Mouse (Mus musculus): ENCODE data around the gene Mnt.
A peak's percentile ranks its signal among the peaks of the same experiment; 100 is the strongest.
"Not testable (repeated sequence)": the region's sequence is repeated elsewhere in the genome, so short reads cannot be mapped to it uniquely, and the experiment has no call there.

Mnt gene

DNA sequence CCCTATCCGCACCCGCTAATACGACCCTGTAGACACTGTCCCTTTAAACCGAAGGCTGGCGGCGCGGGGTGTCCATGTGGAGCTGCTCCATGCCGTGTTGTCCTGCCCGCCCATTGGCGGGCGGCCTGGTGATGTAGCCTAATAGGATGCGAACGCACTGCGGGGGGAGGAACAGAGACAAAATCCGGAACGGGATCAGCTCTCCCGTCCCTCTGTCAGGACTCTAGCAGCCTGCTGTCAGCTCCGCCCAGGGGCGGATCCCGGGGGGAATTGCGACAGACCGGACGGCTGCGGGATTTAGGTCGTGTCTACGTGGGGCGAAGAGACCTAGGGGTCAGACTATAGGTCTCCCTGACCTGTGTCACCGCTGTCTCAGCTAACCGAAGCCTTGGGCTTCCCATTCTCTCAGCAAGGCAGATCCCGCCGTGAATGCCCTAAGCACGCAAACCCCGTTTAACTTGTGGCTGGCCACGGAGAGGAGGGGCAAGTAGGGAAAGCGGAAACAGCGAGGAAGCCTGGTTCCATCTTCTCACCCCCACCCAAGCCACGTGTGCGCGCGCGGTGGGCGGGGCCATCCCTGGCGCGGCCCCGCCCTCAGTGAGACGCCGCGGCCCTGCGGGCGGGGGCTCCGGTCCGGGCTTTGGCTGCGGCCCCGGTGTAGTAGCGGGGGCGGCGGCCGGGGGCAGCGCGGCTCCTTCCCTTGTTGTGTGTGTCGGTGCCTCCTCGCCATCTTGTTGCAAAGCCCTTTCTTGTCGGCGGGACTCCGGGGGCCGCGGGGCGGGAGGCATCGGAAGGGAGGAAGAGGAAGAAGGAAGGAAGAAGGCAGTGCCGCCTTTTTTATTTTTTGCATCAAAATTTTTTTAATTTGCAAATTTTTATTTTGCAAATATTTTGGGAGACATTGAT lies at the start of gene Mnt:
Gene Mnt (plus strand): TSS at position 665 of the 906 bp plus-strand sequence.
- DNase-seq (ENCODE audit: low read depth, low spot score): peak; percentile 99

DNA sequence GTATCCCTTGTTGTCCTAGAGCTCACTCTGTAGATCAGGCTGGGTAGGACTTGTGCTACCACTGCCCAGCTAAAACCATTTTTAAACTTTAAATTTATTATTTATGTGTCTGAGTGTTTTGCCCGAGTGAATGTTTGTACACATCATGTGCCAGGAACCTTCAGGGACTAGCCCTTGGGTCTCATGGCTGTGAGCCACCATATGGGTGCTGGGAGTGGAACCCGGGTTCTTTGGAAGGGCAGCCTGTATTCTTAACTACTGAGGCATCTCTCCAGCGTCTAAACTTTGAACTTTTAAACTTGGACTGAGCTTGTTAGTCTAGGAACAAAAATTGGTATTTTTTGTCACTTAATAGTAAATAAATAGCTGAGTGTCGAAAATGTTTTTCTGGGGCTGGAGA lies 37.8 kb upstream of the Mnt start:
- no peak for DNase-seq (ENCODE audit: low read depth, low spot score)

DNA sequence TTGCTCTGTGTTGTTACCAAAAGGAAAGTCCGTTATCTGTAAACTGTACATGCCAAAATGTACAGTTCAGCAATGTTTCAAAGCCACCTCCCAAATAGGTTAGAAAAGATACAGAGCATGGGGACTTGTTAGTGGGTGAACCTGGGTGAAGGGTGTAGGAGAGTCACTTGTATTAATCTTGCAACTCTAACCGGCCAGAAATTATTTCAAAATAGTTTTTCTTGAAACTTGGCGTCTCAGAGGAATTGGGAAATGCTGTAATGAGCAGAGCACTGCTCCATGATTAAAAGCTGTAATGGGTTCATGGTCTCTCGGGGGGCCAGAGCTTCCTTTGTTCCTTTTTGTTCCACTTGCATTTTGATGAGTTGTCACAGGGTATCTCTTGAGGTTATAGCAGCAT lies 30.1 kb upstream of the Mnt start:
- no peak for DNase-seq (ENCODE audit: low read depth, low spot score)

DNA sequence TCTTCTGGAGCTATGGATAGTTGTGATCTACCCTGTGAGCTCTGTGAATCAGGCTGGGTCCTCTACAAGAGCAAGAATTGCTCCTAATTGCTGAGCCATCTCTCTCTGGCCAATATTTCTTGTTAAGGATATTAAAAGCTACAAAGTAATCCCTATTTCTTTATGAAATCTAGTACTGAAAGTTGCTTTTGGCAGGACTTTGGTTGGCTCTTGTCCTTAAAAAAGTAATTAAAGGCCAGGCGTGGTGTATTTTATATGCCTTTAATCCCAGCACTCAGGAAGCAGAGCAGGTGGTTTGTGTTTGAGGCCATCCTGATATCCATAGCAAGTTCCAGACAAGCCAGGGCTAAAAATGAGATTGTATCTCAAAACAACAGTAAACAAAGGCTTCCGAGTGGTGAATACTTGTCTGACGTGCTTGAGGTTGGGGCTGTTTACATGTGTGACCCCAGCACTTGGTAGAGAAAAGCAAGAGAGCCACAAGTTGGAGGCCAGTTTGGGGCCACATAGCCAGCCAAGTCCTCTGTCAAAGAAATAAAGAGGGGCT lies 26.6 kb upstream of the Mnt start:
- DNase-seq (ENCODE audit: low read depth, low spot score): no peak

DNA sequence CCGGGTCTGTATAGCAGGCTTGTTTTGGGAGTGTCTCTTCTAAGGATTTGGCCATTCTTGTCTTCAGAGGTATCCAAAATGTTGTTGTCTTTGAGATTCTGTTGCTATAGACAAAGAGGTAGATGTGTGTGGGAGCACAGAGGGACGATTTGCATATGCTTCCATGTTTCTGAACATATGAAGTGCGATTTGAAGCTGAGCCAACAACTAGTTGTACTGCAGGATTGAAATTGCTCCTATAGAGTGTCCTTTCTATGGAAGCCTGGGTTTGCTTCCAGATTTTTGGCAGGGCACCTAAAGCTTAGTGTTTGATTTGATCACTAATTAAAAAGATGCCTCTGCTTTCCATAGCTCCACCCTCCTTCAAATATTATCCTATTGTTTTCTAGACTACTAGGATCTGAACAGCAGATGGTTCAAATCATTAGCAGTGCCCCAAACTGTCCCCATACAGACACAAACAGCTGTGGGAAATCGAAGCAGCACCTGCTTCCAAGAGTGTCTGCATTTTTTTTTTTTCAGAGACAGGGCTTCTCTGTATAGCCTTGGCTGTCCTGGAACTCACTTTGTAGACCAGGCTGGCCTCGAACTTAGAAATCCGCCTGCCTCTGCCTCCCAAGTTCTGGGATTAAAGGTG lies 23.4 kb upstream of the Mnt start:
- DNase-seq (ENCODE audit: low read depth, low spot score): no peak

- no peak for DNase-seq (ENCODE audit: low read depth, low spot score)
These were observed 22.4 kb upstream of the Mnt start for GRCm38 (mm10) chr11:74808251-74808853.

- no peak for DNase-seq (ENCODE audit: low read depth, low spot score)
These were observed 20.6 kb upstream of the Mnt start for GRCm38 (mm10) chr11:74810134-74810533.

DNA sequence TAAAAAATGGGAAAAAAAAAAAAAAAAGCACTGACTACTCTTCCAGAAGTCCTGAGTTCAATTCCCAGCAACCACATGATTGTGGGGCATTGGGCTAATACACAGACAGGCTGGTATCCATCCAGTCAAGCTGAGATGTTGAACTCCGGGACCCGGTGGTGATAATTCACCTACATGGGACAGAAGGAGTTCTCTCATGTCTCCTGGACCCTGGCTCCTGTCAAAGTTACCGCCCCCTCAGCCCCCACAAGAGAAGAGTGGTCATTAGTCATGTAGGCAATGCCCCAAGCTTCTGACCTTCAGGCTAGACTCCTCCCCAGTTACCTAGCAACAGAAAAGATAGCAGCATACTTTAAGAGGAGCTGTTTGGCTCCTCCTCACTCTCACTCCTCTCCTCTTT lies 19.7 kb upstream of the Mnt start:
- DNase-seq (ENCODE audit: low read depth, low spot score): not testable (repeated sequence)

GRCm38 (mm10) chr11:74811538-74811937 lies 19.2 kb upstream of the Mnt start:
- no peak for DNase-seq (ENCODE audit: low read depth, low spot score)

DNA sequence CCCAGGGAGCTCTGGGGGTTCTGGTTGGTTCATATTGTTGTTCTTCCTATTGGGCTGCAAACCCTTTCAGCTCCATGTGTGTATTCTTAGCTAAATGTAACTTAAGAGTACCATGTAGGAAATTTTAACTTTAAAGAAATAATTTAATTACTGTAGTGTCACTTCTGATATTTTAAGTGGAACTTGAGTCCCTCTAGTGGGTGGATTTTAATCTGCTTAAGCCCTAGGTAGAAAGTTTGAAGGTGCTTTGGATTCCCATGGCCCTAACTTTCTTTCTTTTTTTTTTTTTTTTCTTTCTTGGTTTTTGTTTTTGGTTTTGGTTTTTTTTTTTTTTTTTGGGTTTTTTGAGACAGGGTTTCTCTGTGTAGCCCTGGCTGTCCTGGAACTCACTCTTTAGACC lies 14.9 kb upstream of the Mnt start:
- no peak for DNase-seq (ENCODE audit: low read depth, low spot score)

GRCm38 (mm10) chr11:74820921-74821320 lies 9.8 kb upstream of the Mnt start:
- DNase-seq (ENCODE audit: low read depth, low spot score): no peak

DNA sequence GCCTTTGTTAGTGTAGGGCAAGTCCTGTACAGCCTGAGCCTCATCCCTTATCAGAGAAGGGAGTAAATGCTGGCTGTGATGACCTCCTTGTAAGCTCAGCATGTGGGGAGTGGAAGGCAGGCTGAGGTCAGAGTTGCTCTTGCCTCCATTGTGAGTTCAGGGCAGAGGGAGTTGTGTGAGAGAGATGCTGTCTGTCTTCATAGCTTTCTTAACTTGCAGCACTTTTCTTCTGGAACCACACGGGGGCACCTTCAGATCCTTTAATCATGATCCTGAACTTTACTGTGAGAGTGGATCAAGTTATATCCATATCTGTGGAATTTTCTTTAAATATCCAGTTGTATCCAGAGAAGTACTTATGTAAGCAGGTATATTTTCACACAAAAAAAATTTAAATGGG lies 9.3 kb upstream of the Mnt start:
- peak; percentile 39 for DNase-seq (ENCODE audit: low read depth, low spot score)

GRCm38 (mm10) chr11:74822746-74823440 lies 7.8 kb upstream of the Mnt start:
- DNase-seq (ENCODE audit: low read depth, low spot score): no peak

DNA sequence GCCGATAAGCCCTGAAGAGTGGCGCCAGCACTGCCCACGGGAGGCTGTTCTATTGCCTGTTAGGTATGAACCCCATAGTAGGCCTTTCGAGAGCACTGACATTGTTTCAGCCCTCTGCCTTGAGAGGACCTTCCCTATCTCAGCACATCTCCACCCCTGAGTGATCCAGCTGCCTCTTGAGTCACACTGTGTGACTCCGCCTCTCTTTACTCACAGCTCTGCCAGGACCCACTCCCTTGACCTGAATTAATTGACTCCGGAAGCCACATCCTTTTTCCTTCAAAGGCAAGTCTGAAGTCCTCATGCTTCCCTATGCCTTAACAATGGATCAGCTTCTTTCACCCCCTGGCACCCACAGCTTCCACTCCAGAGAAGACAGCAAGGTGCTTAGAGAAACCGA lies 4.6 kb upstream of the Mnt start:
- peak; percentile 85 for DNase-seq (ENCODE audit: low read depth, low spot score)

DNA sequence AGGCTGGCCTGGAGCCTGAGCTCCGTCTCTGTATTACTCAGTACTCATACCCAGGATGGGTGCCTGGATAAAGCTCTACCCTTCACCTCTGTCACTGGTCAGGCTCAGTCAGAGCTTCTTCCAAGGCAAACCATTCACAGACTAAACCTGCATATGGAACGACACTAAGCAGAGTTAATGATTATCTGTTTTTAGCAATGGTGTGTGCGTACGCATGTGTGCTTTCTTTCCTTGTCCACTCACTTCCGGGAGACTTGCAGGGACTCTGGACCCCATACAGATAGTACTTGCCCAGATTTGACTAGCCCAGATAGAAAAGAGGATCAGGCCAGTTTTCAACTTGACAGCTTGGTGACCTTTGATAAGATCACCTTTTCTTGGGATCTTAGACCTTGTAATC lies 4.0 kb upstream of the Mnt start:
- DNase-seq (ENCODE audit: low read depth, low spot score): no peak

- no peak for DNase-seq (ENCODE audit: low read depth, low spot score)
These were observed 2.8 kb upstream of the Mnt start for GRCm38 (mm10) chr11:74827791-74828403.

- DNase-seq (ENCODE audit: low read depth, low spot score): no peak
These were observed 2.3 kb upstream of the Mnt start for GRCm38 (mm10) chr11:74828404-74828931.

GRCm38 (mm10) chr11:74828965-74829550 lies 1.7 kb upstream of the Mnt start:
- no peak for DNase-seq (ENCODE audit: low read depth, low spot score)

GRCm38 (mm10) chr11:74829812-74830211 lies 908 bp upstream of the Mnt start:
- peak; percentile 97 for DNase-seq (ENCODE audit: low read depth, low spot score)

DNA sequence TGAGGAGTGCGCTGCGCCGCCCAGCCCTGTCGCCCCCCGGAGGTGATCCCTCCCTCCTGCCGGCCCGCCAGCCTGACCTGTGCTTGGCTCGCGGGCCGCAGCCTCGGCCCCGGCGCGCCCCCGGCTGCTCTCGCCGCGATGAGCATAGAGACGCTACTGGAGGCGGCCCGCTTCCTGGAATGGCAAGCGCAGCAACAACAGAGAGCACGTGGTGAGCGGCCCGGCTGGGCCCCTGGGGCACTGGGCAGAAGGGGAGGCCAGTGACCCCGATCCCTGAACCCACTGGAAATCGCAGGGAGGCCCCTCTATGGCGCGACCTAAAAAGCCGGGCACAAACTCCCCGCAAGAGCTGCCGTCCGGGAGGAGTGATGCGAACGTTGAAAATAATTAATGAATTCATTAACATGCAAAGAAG lies 478 bp downstream of the Mnt start:
- DNase-seq (ENCODE audit: low read depth, low spot score): peak; percentile 75
